Mouse (Mus musculus): ENCODE measurements around the gene Egln2.

GRCm38 (mm10) chr7:27165696-27166095, 906 bp downstream of the Egln2 start:
- no peak for TF ChIP-seq POLR2A (IDR thresholded peaks at IDR 0.05; ENCODE audit: low read depth, low read length)
- no peak for TF ChIP-seq CTCF (IDR thresholded peaks at IDR 0.05; ENCODE audit: borderline replicate concordance, insufficient read depth, low read length)

All from embryonic fibroblast, embryonic 13.5 days (primary cell).